Mouse (Mus musculus): ENCODE results near the gene Gsap.

Gsap gene

DNA sequence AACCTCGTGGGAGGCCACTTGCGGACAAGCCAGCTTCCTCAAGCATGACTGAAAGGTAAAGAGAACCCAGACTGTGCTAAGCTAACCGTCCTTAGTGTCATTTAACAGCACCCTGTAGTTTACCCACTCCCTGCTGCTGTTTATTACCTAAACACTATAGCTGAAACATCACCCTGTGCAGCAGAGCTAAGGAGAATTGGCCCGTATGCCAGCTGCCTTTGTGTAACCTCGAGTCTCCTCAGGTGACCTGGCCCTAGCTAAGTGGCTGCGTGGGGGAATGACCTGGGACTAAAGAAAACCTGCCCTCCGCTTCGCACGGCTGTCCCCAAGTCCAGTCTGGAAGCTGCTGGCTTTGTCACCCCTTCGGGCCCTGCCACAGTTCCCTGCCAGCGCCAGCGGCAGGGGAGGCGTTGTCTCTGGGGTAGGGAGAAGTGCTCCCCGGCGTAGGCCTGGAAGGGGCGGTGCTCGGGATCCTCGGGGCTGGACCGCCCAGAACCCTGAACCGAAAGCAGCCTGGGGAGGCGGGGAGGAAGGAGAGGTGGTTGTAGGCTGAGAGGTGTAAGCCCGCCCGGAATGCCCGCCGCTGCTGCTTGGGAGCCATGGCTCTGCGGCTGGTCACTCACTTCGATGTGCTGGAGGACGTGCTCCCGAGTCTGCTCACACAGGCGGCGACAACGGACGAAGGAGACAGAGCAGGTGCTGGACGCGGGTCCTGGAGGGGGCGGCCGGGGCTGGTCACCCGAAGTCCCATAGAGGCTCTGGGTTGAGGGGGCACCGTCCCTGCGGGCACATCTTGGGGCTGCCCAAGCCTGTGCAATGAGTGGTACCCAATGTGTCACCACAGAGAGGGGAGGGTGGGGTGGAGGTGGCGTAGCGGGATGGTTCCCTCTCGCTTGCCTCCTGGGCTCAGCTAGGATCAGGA lies at the start of gene Gsap:
TSS of gene Gsap (plus strand) at position 492 of the 922 bp plus-strand sequence.
- peak; percentile 81 for DNase-seq (ENCODE audit: low read depth, low spot score)

DNA sequence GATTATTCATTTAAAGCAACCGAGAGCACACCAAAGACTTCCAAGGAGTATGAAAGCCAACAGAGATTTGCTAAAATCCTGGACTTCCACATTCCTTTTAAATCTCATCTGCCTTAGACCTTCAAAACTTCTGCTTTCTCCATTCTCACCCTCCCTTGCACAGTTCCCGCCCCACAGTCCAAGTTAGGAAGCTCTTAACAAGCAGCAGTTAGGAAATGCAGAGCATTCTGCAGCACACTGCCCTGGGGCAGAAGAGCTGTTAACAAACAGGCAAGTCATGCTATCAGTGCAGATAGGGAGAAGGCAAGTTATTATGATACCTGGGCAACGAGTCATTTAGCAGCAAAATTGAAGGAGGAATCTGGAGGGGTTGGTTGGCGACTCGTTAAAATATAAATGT lies 49.5 kb upstream of the Gsap start:
- no peak for DNase-seq (ENCODE audit: low read depth, low spot score)

GRCm38 (mm10) chr5:21139505-21139904 lies 46.5 kb upstream of the Gsap start:
- no peak for DNase-seq (ENCODE audit: low read depth, low spot score)

DNA sequence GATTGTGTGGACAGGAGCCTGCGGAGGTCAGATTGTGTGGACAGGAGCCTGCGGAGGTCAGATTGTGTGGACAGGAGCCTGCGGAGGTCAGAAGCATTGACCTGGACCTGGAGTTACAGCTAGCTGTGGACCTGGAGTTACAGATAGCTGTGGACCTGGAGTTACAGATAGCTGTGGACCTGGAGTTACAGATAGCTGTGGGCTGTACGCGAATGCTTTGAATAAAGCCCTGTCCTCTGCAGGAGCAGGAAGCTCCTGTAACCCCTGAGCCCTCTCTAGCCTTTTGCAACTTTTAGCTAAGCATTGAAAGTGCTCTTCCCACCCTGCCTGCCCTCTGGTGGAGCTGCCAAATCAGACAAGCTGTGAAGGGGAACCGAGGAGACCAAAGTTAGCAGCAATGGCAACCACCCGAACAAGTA lies 44.9 kb upstream of the Gsap start:
- peak; percentile 76 for DNase-seq (ENCODE audit: low read depth, low spot score)

DNA sequence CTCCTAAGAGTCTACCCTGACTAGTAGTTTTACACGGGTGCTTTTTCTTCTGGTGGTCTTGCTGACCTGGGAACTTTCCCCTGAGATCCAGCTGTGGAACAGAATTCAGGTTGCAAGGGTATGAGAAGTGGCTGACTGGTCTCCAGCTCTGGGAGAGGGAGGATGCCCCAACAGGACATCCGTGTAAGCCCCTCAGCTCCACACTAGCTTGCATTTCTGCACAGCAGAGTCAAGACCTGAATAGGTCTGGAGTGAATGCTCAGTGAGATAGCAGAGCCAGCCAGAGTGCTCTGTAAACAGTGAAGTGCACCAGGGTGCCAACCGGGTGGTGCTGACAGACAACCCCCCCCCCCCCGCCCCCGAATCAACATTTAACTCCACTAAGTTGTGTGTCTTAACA lies 44.4 kb upstream of the Gsap start:
- DNase-seq (ENCODE audit: low read depth, low spot score), result no peak

DNA sequence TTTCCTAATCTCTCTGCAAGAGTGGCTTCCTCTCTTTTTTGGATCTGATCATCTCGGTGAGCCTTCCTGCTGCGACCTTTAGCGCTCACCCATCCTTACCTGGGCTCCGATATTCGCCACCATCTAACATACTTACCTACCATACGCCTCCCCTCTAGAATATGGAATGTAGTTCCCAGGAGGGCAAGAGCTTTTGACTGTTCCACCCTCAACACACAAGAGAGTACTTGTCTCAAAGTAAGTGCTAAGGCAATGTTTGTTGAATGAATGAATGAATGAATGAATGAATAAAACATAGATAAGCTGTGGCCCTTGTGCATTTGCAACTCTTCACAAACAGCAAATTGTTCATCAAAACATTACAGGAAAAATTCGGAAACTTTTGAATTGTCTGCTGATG lies 43.0 kb upstream of the Gsap start:
- no peak for DNase-seq (ENCODE audit: low read depth, low spot score)

DNA sequence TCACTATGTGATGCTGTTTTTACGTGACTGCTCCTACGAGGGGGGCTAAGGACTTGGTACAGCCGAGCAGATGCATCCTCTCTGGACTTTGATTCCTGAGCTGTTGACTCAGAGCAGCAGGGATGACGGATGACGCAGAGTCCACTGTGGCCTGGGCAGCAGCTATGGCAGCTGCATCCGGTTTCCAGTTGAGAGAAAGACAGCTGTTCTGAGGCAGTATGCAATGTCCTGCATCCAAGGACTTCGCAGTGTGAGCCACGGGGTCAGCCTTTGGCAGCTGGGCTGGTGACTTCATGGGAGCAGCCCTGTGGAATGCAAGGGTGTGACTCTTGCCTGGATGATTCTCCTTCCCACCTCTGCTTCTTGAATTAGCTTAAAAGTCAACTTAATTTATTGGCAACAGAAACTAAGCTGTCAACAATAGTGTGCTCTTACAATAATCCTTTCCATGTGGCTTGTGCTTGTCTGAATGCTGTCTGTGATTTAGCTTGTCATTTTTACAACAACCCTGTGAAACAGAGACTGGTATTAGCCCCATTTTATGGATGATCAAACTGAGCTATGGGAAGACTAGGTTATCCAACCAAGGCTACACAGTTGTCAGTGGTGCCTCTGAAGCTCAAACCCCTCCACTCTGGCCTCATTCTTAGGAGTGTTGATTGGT lies 41.4 kb upstream of the Gsap start:
- DNase-seq (ENCODE audit: low read depth, low spot score), result no peak

DNA sequence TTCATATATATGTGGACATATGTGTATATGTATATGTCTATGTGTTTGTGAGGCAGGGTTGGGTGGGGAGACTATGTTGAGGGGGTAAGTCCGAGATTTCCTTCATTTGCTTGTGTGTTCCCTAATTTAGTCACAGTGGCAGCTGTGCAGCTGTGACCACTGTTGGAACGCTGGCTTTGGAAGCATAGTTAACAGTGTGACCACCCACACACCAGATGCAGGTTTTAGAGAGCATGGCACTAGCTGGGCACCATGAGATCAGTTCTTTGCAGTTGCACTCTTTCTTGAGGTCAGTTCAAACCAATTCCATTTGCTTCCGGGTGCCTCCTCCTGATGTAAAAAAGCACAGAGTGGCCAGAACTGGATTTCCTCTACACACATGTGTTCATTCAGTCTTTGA lies 37.7 kb upstream of the Gsap start:
- no peak for DNase-seq (ENCODE audit: low read depth, low spot score)

- DNase-seq (ENCODE audit: low read depth, low spot score), result peak; percentile 40
These were observed 32.4 kb upstream of the Gsap start for GRCm38 (mm10) chr5:21153672-21154071.

- DNase-seq (ENCODE audit: low read depth, low spot score), result no peak
These were observed 29.3 kb upstream of the Gsap start for GRCm38 (mm10) chr5:21156770-21157169.

GRCm38 (mm10) chr5:21159536-21159935 lies 26.5 kb upstream of the Gsap start:
- no peak for DNase-seq (ENCODE audit: low read depth, low spot score)

- no peak for DNase-seq (ENCODE audit: low read depth, low spot score)
These were observed 25.3 kb upstream of the Gsap start for GRCm38 (mm10) chr5:21160781-21161180.

- DNase-seq (ENCODE audit: low read depth, low spot score), result no peak
These were observed 22.6 kb upstream of the Gsap start for GRCm38 (mm10) chr5:21163421-21163820.

DNA sequence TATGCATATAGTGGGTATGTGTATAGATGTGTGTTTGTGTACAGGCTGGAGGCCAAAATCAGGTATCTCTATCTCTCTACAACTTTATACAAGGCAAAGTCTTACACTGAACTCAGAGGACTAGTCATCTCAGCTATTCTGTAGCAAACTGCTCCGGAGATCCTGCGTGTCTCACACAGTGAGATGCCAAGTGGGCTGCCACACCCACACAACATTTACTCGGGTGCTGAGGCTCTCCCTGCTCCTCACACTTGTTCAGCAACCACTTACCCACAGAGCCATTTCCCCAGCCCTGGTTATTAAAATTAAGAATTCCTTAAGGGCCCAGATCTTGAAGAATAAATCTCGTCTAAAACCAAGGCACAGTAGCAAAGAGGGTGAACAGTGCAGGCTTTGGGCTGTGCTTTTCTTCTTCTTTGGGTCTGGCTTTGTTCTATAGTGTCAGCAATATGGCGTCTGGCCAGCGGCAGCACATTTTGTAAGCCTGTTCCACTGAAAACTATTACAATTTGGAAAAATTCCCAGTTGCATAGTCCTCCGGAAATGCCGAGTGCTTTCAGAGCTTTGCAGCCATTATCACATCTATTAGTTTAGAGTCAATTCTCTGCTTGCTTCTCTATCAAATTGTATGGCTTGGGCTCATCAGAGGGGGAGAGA lies 17.2 kb upstream of the Gsap start:
- no peak for DNase-seq (ENCODE audit: low read depth, low spot score)

GRCm38 (mm10) chr5:21169346-21169745 lies 16.7 kb upstream of the Gsap start:
- no peak for DNase-seq (ENCODE audit: low read depth, low spot score)

GRCm38 (mm10) chr5:21169877-21170276 lies 16.2 kb upstream of the Gsap start:
- DNase-seq (ENCODE audit: low read depth, low spot score), result no peak

DNA sequence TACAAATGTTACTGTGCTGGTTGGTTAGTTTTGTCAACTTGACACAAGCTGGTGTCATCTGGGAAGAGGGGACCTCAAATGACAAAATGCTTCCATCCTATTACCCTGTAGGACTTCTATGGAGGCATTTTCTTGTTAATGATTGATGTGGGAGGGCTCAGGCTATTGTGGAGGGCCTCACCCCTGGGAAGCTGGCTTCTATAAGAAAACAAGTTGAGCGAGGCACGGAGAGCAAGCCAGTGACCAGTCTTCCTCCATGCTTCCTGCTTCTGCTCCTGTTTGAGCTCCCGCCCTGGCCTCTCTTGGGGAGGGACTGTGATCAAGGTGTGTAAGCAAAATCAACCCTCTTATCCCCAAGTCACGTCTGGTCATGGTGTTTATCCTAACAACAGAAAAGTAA lies 15.6 kb upstream of the Gsap start:
- no peak for DNase-seq (ENCODE audit: low read depth, low spot score)

DNA sequence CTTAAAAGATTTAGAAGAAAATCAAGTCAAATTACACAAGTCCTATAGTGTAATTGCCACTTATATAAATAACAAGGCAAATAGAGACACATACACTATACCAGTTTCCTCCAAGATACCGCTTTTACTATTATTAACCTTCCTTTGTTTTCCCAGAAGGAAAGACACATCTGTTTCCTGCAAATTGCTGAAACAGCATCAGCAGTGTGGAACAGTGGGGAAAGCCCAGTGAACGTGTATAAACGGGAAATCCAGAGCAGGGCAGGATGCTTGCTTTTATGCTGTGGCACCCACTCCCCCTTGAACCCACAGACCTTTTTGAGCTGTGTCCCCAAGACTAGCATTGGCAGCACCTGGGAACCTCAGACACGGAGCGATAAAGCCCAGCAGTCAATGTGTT lies 15.2 kb upstream of the Gsap start:
- no peak for DNase-seq (ENCODE audit: low read depth, low spot score)

DNA sequence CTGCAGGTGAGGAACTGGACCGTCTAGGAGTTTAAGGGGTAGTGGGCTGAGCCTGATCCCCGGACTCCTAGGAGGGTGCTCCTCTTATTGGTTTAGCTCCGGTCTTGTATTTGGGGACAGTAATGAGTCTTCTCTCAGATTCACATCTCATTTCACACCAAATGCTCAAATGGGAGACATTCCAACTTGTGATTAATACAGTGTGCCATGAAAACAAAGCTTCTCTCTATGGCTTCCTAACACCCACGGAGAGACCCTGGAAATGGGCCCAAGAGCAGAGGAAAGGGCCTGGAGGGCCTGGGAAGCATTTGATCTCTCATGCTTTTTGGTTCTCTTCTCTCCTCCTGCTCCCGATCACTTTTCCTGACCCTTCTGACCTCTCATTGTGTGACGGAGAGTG lies 14.7 kb upstream of the Gsap start:
- DNase-seq (ENCODE audit: low read depth, low spot score), result no peak

DNA sequence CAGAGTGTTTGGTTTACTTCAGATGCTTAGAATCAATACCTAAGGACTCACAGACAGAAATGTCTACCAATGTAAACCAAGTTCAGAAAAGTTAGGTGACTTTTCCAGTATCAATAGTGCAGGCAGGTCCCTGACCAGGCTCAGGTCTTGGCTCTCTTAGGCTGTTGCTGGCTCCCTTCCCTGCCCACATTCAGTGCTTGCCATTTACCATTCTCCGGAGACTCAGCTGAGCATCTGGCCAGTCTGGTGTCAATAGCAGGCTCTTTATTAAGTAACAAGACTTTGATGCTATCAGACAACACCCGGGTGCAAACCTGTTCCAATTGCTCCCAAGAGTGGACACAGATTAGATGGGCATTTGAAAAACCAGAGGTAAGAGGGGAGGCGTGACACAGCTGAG lies 13.7 kb upstream of the Gsap start:
- no peak for DNase-seq (ENCODE audit: low read depth, low spot score)

DNA sequence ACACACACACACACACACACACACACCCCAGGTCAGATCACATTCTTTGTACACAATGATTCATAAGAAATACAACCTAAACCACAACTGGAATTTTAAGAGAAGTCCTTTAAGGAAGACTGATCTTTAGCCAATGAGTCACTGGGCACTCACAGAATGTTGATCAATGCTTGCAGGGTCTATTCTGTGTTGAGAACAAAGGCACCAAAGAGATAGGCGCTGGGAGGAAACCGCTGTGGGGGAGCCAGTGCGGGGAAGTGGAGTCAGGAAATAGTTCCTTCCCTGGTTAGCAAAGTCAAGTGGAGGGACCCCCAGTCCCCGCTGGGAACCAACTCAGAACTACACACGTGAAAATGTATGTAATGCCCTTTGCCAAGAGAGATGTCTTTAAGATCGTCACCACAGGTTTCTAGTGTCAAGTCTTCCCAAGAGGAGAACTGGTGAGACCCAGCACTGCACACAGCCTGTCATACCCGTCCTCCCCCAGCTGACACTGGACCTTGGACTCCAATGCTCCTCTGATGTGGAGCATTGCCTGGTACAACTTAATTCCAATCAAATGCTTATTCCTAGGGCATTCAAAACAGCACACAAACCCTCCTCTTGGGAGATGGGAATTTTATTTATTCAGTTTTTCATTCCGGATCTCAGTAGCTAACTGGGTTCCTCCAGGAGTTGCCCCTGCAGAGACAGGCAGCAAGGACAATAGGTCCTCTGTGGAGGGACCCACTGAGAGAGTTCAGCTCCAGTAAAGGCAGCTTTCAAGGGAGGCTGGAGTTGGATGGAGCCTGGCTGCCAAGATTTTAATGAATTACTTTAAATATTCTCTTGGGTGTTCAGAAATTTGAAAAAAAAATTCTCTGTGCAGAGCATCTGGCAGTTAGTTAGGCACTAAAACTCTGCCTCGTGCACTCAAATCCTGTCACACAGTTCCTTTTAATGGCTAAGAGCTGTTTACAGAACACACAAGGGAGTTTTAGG lies 10.6 kb upstream of the Gsap start:
- no peak for DNase-seq (ENCODE audit: low read depth, low spot score)
